Mouse (Mus musculus) monocyte, adult 5-6 weeks (primary cell): ENCODE measurements at regions not wholly inside any gene's neighbourhood (a gene's known extent, or its start where the extent isn't known, plus 50 kb on each side); places are given as distances from the start of the nearest gene placed in this dataset.
"Not testable (repeated sequence)": the region's sequence is repeated elsewhere in the genome, so short reads cannot be mapped to it uniquely, and the experiment has no call there.

Experiments
- ATAC-seq: fragments of 153-309, 156-312 bp; replicated peaks from 2 replicates; pipeline ENCODE4 v1.8.0; 2017; ENCODE audit warnings: mild to moderate bottlenecking; ENCODE audit not compliant: low TSS enrichment, insufficient number of reproducible peaks, severe bottlenecking, poor library complexity, low FRiP score

GRCm38 (mm10) chr9:72166084-72166483 lies 54.4 kb upstream of the Tcf12 start:
- ATAC-seq, result no peak

GRCm38 (mm10) chr9:72166611-72167010 lies 54.9 kb upstream of the Tcf12 start:
- no peak for ATAC-seq

- ATAC-seq, result no peak
Measured at GRCm38 (mm10) chr9:72169231-72169630, 57.6 kb upstream of the Tcf12 start.

GRCm38 (mm10) chr9:72169728-72170188 lies 58.1 kb upstream of the Tcf12 start:
- 0 out of 2 replicates have a peak, but pooled peaks have one; percentile 40 for ATAC-seq

- no peak for ATAC-seq
Measured at GRCm38 (mm10) chr9:72170235-72170634, 58.6 kb upstream of the Tcf12 start.

- ATAC-seq, result no peak
Measured at GRCm38 (mm10) chr9:72172331-72172730, 60.7 kb upstream of the Tcf12 start.

GRCm38 (mm10) chr9:72180972-72181371 lies 69.3 kb upstream of the Tcf12 start:
- no peak for ATAC-seq

GRCm38 (mm10) chr9:72183336-72183735 lies 71.7 kb upstream of the Tcf12 start:
- no peak for ATAC-seq

- no peak for ATAC-seq
Measured at GRCm38 (mm10) chr9:72183925-72184324, 72.3 kb upstream of the Tcf12 start.

- ATAC-seq, result no peak
Measured at GRCm38 (mm10) chr9:72189867-72190266, 78.2 kb upstream of the Tcf12 start.

- ATAC-seq, result no peak
Measured at GRCm38 (mm10) chr9:72190631-72191030, 79.0 kb upstream of the Tcf12 start.

GRCm38 (mm10) chr9:72191091-72191490 lies 79.4 kb upstream of the Tcf12 start:
- ATAC-seq, result no peak

- ATAC-seq, result no peak
Measured at GRCm38 (mm10) chr9:72192051-72192952, 80.6 kb upstream of the Tcf12 start.

- not testable (repeated sequence) for ATAC-seq
Measured at GRCm38 (mm10) chr9:72192953-72193337, 81.3 kb upstream of the Tcf12 start.

- ATAC-seq, result no peak
Measured at GRCm38 (mm10) chr9:72195348-72195747, 79.3 kb upstream of the Zfp280d start.

- no peak for ATAC-seq
Measured at GRCm38 (mm10) chr9:72196626-72197330, 77.9 kb upstream of the Zfp280d start.

GRCm38 (mm10) chr9:72197331-72197732 lies 77.3 kb upstream of the Zfp280d start:
- ATAC-seq, result no peak

GRCm38 (mm10) chr9:72198976-72199375 lies 75.7 kb upstream of the Zfp280d start:
- ATAC-seq, result no peak

GRCm38 (mm10) chr9:72204357-72204905 lies 70.2 kb upstream of the Zfp280d start:
- no peak for ATAC-seq
